Mouse (Mus musculus): ENCODE measurements around the gene Ajuba. TPM values are rescaled to one million over a fixed set of nuclear protein-coding genes. Genes with fewer than 3 reads are reported as not detected.

Gene Ajuba
- total RNA-seq, 2 experiments from 2014 or later: 1.5 to 2.0 TPM

- intact Hi-C loops (cut with DNase I): loop anchor here (5.0 kb wide), 1 partner anchor 503 kb away; no protein-coding TSS in a partner anchor
- DNase-seq (ENCODE audit: low spot score in 2 of 2): no peak
These were observed 16.7 kb downstream of the Ajuba start for GRCm38 (mm10) chr14:54560527-54561242.

GRCm38 (mm10) chr14:54557330-54557729 is 20.0 kb downstream of the Ajuba start:
- no peak for DNase-seq (ENCODE audit: low spot score in 2 of 2)
- intact Hi-C loops (cut with DNase I): no loop called here

GRCm38 (mm10) chr14:54553975-54554769 is 23.2 kb downstream of the Ajuba start, which contains the start of gene Haus4:
Haus4 (minus strand) TSS chr14:54554616.
- peak; percentile 60 to 70 for DNase-seq (ENCODE audit: low spot score in 2 of 2)
- intact Hi-C loops (cut with DNase I): no loop called here

- DNase-seq (ENCODE audit: low spot score in 2 of 2): no peak
- intact Hi-C loops (cut with DNase I): no loop called here
These were observed 23.8 kb downstream of the Ajuba start for GRCm38 (mm10) chr14:54553454-54553974.

- intact Hi-C loops (cut with DNase I): no loop called here
- DNase-seq (ENCODE audit: low spot score in 2 of 2): no peak
These were observed 32.7 kb downstream of the Ajuba start for GRCm38 (mm10) chr14:54544703-54545102.

GRCm38 (mm10) chr14:54540771-54541170 is 36.6 kb downstream of the Ajuba start:
- DNase-seq (ENCODE audit: low spot score in 2 of 2): no peak
- intact Hi-C loops (cut with DNase I): no loop called here

GRCm38 (mm10) chr14:54538580-54538979 is 38.8 kb downstream of the Ajuba start:
- intact Hi-C loops (cut with DNase I): no loop called here
- DNase-seq (ENCODE audit: low spot score in 2 of 2): no peak

- peak; percentile 74 to 81 for DNase-seq (ENCODE audit: low spot score in 2 of 2)
- intact Hi-C loops (cut with DNase I): loop anchor here (5.0 kb wide), 1 partner anchor 114 kb away; the partner anchor contains the start of genes Cdh24 and Gm17606
These were observed 48.8 kb downstream of the Ajuba start for GRCm38 (mm10) chr14:54528446-54529111.

GRCm38 (mm10) chr14:54528007-54528393 is 49.4 kb downstream of the Ajuba start:
- intact Hi-C loops (cut with DNase I): loop anchor here (5.0 kb wide), 1 partner anchor 114 kb away; the partner anchor contains the start of genes Cdh24 and Gm17606

GRCm38 (mm10) chr14:54527227-54528006 is 49.9 kb downstream of the Ajuba start:
- peak; percentile 10 to 22 for DNase-seq (ENCODE audit: low spot score in 2 of 2)
- intact Hi-C loops (cut with DNase I): loop anchor here (5.0 kb wide), 1 partner anchor 115 kb away; the partner anchor contains the start of genes Cdh24 and Gm17606

More at GRCm38 (mm10) chr14:54528007-54528393, 49.4 kb downstream of the Ajuba start:
- no peak for DNase-seq (ENCODE audit: low spot score in 2 of 2)

GRCm38 (mm10) chr14:54523600-54523999 is 53.8 kb downstream of the Ajuba start:
- intact Hi-C loops (cut with DNase I): no loop called here
- no peak for DNase-seq (ENCODE audit: low spot score in 2 of 2)

Small RNAs within 50 kb of the gene (microRNA-seq; reads per million reads assigned to microRNA genes)
- gene Mir686: not detected

Other genes starting within 250 kb of the Ajuba start
- 10 to 100 TPM; 52.2 to 52.3 TPM for gene Oxa1l, start 216.7 kb downstream of the Ajuba start, total RNA-seq (2021)
- 1 to 10 TPM; 1.9 TPM for gene Slc7a7, start 159.8 kb downstream of the Ajuba start, total RNA-seq (2021)
- gene Mrpl52, start 150.6 kb downstream of the Ajuba start, total RNA-seq (2021): 10 to 100 TPM; 84.6 to 88.0 TPM
- gene Mmp14, start 145.9 kb downstream of the Ajuba start, total RNA-seq (2021): 10 to 100 TPM in 1 of 2 experiments, 1 to 10 TPM in 1; 7.2 to 10.8 TPM
- gene Lrp10, start 113.4 kb downstream of the Ajuba start, total RNA-seq (2021): 10 to 100 TPM; 24.1 to 24.4 TPM
- 1 to 10 TPM; 7.0 to 7.7 TPM for gene Rem2, start 101.5 kb downstream of the Ajuba start, total RNA-seq (2021)
- 10 to 100 TPM; 47.7 to 58.0 TPM for gene Prmt5, start 60.0 kb downstream of the Ajuba start, total RNA-seq (2021)
- gene Haus4, start 22.9 kb downstream of the Ajuba start, total RNA-seq (2021): 1 to 10 TPM; 1.6 to 4.7 TPM
- 1 to 10 TPM; 6.6 to 8.4 TPM for gene 4931414P19Rik, start 28.4 kb upstream of the Ajuba start, total RNA-seq (2021)
- 100 to 1,000 TPM; 164 to 176 TPM for gene Psmb5, start 40.5 kb upstream of the Ajuba start, total RNA-seq (2021)
- under 1 TPM; 0.27 to 0.30 TPM for gene Psmb11, start 43.9 kb upstream of the Ajuba start, total RNA-seq (2021)
- gene Gm17606, start 63.4 kb upstream of the Ajuba start, total RNA-seq (2021): not detected
- 1 to 10 TPM; 7.0 to 9.6 TPM for gene Cdh24, start 63.8 kb upstream of the Ajuba start, total RNA-seq (2021)
- gene 1700123O20Rik, start 108.7 kb upstream of the Ajuba start, total RNA-seq (2021): 10 to 100 TPM; 22.6 to 23.1 TPM
- gene Acin1, start 109.4 kb upstream of the Ajuba start, total RNA-seq (2021): 100 to 1,000 TPM; 126 to 237 TPM
- gene Gm29776, start 121.3 kb upstream of the Ajuba start, total RNA-seq (2021): not detected
- not detected for gene Cebpe, start 134.6 kb upstream of the Ajuba start, total RNA-seq (2021)
- 10 to 100 TPM; 54.7 to 64.8 TPM for gene Slc7a8, start 204.4 kb upstream of the Ajuba start, total RNA-seq (2021)
- gene Rnf212b, start 236.6 kb upstream of the Ajuba start, total RNA-seq (2021): not detected

All from left cerebral cortex, postnatal 36 days (tissue).